Mouse (Mus musculus): Measurements from ENCODE around the gene Rgs8.

The Rgs8 gene

DNA sequence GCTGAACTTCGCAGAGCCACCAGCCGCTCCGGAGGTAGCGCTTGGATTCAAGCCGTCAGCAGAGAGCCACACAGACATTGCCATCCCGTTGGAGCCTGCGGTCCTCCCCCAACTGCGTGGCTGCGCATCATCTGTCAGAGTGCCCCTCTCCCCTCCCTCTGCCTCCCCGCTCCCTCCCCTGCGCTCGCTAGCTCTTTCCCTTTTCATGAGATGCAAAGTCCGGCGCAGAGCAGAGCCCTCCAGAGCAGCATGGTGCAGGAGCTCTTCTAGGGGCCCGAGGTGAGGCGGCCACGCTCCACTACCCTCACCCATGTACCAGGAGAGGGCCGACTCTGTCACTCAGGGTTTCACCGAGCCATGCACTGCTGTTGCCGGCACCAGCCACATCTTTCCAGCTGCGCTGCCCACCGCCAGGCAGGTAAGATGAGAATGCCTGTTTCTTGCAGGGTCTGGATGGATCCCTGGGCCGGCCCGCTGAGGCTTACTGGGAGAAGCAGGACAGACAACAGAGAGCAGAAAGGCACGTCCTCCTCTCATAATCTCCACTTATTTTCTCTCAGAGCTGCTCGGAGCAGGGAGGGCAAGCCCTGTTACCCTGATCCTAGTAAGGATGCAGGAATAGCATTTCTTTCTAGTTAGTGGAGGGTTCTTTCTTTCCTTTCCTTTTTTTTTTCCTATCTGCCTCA lies at the start of gene Rgs8:
Rgs8 (plus strand) TSS at position 88 of the 686 bp plus-strand sequence.
- no peak for DNase-seq (ENCODE audit: low read depth, low spot score)

DNA sequence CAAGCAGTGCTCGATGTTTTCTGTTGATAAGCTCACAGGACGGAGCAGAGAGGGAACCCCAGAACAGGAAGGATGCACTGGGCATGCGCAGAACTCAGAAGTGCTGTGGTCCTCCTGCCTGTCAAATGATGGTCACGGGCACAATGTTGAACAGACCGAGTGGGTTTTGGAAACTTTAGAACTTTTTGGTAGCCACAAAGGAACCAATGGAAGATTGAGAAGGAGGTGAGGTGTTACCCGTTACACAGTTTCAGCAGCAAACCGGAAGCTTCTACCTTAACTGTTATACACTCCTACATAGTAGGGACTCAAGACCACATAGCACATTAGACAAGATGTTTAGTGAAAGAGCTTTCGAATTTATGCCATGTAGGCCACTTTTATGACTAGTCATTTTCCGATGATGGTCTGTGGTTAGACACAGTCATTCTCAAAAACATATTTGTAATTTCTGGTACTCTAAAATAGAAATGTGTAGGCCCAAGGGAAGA lies 35.4 kb upstream of the Rgs8 start:
- no peak for DNase-seq (ENCODE audit: low read depth, low spot score)

DNA sequence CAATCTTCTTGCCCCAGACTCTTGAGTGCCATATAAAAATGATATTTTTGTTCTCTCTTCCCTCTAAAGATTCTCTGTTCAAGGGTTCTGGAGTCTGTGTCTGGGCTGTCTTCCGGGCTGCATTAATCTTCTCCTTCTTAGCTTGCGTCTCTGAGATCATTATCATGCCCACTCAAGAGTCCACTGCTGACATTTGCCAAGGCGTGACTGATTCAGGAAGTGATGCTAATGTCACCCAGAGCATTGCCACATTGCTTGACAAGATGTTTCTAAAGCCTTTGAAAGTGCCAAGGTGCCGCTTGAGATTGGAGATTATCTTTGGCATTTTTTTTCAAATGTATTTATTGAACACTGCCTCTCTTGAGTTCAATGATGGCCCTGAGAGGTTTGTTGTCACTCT lies 29.8 kb upstream of the Rgs8 start:
- no peak for DNase-seq (ENCODE audit: low read depth, low spot score)

DNA sequence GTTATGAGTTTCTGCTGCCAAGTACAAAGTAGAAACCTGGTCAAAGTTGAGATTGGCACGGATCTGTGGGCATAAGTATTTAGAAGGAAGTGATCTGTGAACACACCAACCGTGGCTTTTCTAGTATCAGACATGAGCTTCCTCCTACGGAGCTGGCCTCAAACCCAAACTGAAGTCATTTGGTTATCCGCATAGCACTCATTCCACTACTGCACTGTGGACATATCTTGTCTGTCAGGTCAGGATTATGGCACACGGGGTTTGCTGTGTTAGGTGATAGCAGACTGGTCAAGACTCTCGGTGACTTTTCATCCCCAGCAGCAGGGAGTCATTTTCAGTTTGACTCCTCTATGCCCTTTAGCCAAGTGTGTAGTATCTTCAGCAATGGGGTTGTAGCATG lies 20.1 kb upstream of the Rgs8 start:
- no peak for DNase-seq (ENCODE audit: low read depth, low spot score)

DNA sequence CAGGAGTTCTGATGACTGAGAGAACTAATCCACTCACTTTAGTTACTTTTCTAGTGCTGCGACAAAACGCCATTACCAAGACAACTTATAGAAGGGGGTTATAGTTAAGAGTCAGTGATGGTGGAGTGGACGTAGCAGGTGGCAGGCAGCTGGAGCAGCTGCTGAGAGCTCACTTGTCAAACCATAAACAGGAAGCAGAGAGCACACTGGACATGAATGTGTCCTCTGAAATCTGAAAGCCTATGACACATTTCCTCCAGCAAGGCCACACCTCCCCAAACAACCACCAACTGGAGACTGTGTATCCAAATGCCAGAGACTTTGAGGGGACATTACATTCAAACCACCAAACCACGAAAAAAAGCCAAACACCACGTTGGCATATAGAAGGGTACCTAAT lies 17.8 kb upstream of the Rgs8 start:
- no peak for DNase-seq (ENCODE audit: low read depth, low spot score)

DNA sequence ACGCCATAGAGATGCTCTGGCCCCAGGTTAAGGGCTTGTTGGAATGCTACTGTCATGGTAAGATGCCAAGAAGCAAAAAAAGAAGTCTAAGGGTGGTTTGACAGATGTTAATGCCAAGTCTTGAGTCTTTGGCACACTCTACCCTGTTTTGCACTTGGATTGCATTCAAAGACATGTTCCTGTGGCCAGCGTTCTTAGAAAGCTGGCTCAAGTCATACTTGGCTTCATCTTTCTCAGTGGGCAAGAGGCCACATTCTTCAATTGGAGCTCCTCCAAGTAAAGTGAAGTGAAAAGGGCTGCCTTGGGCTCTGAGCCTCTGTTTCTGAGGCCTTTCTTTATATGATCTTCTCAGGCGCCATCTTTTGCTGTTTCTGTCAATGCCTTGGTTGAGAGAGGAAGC lies 17.3 kb upstream of the Rgs8 start:
- no peak for DNase-seq (ENCODE audit: low read depth, low spot score)

DNA sequence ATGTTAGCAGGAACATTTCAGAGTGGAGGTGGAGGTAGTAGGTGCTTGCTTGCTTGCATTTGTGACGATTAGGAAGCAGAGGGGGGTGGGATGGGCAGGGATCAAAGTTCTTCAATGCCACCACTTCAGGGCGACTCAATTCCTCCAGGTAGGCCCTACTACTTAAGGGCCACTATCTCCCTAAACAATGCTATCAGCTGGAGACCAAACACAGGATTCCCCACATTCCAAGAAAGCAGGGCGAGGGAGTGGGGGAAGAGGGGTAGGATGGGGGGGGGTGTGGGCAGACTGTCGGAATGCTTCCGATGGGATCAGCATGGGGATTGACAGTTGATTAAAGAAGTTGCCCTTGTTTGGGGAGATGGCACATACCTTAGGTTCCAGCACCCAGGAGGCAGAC lies 16.0 kb upstream of the Rgs8 start:
- DNase-seq (ENCODE audit: low read depth, low spot score): no peak

DNA sequence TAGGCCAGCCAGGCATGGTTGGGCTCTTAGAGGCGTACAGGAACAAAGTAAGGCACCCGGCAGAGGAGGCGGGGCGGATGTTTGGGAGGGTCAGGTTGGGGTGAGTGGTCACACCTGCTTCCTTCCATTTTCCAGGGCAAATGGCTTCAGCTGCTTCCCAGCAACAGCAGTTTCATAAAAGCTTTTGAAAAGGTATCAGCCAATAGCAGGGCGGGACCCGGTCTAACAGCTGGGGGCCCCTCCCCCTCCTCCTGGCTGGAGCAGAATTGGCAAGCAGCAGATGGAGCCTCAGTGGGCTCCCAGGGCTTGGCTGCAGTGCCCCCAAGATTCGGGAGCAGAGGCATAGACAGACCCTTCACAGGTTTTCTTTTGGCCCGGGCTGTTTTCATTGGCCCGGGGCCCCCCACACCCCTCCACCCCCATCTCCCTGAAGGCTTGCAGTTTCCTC lies 11.3 kb upstream of the Rgs8 start:
- peak; percentile 72 for DNase-seq (ENCODE audit: low read depth, low spot score)

DNA sequence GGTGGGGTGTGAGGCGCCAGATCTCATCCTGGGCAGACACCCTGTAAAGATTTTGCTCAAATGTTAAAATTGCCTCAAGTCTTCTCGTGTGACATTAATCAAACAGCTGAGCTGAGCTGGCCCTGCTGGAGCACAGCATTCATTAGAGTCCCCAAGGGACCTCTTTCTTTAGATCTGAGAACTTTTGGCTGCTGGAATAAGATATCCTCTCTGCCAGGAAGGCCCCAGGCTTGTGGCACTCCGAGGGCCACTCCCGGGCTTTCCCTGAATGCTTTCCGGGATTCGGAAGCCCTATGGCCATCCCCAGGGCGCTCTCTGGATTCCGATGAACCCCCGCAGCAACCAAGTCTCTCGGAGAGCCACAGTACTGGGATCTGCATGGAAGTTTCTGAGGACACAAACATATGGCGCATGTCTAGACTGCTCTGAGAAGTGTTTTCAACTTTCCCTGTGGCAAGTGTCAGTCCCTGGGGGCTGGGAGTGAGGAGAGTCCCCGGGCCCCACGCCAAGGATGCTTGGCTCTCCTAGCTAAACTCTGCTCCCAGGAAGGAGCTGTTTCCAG lies 10.8 kb upstream of the Rgs8 start:
- DNase-seq (ENCODE audit: low read depth, low spot score): no peak

DNA sequence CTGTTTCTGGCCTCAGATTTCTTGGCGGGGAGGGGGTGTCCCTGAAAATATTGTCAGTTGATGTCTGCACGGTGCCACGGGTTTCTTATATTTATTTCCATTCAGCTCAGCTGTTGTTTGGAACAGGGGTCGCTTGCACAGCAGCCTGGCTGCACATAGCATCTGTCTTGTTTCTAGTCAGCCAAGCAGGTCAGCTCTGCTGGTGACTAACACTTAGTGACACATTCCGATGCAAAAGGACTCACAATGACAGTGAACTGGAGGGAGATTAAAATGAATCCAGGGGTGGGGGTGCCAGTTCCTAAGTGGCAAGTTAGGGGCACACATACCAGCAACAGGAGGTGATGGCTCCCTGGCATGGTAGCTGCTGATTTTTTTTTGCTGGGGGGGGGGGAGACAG lies 849 bp downstream of the Rgs8 start:
- no peak for DNase-seq (ENCODE audit: low read depth, low spot score)

DNA sequence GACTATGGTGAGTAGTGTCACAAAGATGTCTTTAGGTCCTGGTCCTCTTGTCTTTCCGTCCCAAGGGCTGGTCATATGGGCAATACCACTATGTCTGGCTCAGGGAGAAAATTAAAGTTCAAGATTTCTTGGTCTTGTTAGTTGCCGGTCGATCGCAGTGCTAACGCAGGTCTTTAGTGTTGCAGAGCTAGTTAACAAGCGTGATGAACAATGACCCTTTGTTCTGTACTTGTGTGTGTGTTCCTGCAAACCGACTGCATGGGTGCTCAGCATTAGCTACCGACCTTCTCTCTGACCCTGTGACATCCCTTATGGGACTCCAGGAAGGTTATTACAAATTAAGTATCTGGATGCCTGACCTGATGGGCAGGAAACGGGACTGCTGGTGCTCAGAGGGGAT lies 6.8 kb downstream of the Rgs8 start:
- no peak for DNase-seq (ENCODE audit: low read depth, low spot score)

DNA sequence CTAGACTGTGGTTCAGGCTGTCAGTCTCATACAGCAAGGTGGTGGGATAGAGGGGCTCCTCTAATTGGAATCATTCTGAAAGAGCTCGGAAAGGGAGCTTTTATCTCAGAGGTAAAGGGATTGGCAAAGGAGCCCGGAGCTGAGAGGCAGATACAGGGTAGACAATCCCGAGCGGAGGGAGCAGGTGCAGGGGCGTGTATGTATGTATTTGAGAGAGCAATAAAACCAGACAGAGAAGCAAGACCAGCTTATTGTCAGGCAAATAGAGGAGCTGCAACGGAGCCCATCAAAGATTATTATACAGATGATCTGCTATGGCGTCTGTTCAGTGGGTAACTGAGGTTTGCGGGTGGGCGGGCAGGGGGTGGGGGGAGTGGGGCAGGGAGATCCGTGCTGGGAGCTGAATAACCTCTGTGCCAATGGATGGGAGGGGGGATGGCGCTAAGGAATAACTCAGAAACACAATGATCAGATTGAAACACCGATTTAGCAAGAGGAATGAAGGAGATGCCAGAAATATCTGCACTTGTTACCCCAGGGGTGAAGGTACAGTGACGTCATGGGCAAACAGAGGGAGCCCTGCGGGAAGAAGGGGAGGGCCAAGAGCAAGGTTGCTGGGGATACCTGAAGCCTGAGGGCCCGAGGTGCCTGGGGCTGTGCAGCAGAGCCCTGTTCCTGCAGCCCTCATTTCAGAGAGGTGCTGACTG lies 8.3 kb downstream of the Rgs8 start:
- DNase-seq (ENCODE audit: low read depth, low spot score): no peak

DNA sequence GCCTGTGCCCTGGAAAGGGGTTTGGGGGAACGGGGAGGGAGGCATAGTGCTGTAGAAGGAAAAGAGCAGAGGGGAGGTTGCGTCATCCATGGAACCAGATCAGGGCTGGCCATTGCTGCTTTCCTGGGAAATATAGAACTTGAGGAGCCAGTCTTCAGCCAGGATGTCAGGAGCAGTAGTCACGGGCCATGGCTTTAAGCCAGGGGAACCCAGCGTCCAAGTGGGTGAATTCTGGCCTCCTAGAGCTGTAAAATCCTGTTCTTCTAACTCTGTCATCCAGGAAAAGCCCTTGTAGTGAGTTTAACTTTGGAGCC lies 8.8 kb downstream of the Rgs8 start:
- no peak for DNase-seq (ENCODE audit: low read depth, low spot score)

DNA sequence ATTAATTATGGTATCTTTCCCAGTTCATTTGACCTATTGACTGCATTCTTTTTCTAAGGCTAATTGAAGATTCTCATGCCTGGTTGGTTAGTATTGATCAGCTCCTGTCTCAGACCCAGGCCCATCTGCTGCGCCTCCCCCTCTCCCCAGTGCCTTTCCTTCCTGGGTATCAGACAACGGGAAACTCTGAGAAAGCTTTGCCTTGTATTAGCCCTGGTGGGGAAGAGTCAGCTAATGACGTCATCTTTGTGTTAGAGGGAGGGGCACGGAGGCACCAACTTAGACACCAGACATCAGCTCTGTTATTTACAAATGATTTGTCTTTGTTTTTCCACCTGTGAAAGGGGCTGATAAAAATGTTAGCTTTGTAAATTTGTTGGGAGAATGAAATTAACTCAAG lies 9.5 kb downstream of the Rgs8 start:
- DNase-seq (ENCODE audit: low read depth, low spot score): no peak

DNA sequence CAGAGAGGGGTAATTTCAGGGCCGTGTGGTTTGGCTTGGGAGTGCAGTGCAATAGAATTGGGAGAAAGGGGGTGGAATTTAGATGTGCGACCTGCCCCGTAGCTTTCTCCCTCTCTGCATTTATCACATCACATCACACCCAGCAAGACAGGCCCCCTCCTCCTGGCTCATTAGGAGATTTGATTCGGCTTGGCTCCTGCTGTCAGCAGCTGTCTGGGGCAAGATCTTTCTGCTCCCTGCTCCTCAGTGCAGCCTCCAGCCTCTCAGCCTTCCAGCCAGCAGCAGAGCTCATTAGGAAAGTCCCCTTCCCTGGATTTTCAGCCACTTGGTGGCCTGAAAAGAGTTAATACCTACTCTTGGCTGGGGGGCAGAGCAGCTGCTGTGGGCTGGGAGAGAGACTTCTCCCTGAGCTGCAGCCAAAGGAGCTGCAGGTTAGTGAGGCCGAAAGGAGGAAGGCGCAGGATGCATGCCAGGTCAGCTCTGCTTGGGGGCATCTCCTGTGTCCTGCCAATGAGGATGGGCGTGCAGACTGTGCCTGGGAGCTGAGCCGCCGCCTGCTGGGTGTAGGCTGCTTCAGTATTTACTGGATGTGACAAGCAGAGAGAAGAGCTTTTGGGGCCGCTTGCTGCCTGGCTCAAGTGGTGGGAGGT lies 12.4 kb downstream of the Rgs8 start:
- no peak for DNase-seq (ENCODE audit: low read depth, low spot score)

DNA sequence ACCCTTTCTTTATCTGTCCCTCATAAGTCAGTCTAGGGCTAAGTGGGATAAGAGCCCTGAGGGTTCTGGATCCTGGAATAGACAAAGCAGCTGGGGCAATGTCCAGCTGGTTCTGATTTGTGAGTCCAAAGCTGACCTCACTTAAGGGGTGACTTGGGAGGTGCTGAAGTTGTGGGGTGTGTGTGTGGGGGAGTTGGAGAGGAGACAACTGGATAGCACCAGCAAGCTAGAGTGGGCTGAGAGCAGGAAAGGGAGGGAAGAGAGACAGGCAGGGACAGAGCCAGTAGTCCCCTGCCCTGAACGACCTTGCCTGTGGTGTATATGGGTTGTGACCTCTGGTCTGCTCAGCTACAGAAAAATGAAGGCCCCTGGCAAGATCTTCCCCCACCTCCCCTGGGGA lies 13.4 kb downstream of the Rgs8 start:
- DNase-seq (ENCODE audit: low read depth, low spot score): no peak

DNA sequence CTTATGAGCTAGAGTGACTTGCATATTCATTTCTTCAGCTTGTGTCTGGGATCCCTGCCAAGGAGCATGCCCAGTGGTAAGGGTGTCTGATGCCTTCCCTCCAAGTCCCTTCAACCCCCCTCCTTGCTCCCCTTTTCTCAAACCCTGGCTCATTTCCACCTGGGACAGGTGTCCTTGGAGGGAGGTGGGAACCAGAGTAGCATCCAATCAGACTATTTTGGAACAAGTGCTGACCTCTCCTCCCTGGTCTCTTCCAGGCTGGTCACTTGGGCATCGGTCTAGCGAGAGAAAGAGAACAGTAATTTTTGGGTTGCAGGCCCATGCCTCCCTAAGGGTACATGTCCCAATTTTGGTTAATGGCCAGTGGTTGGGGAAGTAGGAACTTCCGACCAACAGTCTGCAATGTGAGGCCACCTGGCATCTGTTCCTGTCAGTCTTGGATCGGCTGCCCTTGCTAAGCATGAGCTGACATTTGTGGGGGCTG lies 14.5 kb downstream of the Rgs8 start:
- no peak for DNase-seq (ENCODE audit: low read depth, low spot score)

DNA sequence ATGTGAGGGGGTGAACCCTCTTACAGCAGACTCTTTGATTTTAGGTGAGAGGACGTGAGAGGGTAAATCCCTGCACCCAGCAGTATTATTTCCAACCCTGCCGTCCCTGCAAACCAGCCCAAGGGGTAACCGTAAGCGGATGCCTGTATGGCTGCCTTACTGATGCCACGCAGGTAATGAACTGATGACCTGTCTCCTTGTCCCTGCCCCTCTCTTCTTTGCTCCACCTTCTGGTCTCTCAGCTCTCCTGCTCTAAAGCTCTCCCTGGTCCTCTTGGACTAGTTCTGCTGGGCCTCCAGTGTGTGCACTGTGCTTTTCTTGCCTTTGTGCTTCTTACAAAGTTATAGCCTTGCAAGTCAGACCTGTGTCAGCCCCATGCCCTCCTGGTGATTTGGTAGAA lies 15.0 kb downstream of the Rgs8 start:
- DNase-seq (ENCODE audit: low read depth, low spot score): no peak

DNA sequence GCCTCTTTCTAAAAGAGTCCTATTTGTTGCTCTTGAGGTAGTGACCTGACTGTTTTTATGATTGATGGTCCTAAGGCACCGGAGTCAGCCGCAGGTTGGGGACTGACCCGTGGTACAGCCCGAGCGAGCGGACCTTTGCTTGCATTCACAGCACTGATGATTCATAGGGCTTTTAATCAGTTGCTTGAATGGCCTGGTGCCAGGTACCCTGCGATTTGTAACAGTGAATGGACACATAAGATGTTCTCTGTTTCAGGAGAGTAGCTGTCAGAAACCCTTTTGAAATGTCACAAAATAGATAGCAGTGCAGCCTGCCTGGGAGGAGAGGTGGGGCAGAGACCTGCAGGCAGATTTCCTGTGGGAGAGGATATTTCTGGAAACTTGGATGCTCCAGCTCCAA lies 16.3 kb downstream of the Rgs8 start:
- DNase-seq (ENCODE audit: low read depth, low spot score): no peak

DNA sequence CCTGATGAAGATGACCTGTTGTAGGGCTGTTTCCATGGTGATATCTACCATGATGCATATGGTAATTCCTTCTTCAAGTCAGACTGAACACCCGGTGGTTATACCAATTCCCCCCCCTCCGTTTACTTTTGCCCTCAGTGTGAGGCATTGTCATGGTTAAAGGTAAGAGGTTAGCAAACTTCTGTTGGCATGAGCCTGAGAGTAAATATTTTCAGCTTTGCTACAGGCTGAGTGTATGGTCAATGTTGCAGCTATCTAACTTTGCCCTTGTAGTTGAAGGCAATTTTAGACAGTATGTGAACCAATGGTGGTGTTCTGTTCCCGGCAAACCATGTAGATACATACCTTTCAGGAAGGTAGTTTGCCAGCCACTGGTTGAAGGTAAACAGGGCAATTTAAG lies 16.9 kb downstream of the Rgs8 start:
- no peak for DNase-seq (ENCODE audit: low read depth, low spot score)

DNA sequence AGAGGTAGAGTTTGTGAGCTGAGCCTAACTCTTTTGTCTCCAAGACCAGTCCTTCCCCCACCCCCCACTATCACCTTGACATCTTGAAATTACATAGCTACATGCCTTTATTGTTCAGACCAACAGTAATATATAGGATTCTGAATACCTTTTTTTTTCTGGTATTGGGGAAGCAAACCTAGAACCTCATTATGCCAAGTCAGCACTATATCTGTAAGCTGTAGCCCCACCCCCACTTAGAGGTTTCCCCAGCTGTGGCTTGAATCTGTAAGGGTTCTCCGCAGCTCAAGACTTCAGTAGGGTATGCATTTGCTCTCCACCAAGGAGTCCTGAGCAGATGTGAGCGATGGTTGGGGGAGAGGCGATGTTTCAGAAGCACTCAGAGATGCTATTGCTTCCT lies 18.5 kb downstream of the Rgs8 start:
- no peak for DNase-seq (ENCODE audit: low read depth, low spot score)

DNA sequence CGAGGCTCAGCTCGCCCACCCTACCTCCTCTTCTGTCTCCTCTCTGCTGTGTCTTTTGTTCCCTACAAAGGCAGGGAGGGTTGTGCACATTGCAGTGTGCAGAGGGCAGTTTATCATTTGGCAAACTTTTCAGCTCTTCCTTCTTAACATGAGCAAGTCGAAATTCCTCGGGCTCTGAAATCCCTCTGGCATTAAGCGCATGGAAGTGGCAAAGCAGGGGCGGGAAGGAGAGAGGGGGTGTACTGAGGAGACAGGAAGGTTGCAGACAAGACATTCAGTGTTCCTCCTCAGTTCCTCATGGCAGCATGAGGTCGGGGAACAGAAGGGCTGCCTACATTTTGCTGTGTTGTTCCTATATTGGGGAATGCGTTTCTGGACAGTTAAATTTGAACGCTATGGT lies 19.9 kb downstream of the Rgs8 start:
- DNase-seq (ENCODE audit: low read depth, low spot score): no peak

DNA sequence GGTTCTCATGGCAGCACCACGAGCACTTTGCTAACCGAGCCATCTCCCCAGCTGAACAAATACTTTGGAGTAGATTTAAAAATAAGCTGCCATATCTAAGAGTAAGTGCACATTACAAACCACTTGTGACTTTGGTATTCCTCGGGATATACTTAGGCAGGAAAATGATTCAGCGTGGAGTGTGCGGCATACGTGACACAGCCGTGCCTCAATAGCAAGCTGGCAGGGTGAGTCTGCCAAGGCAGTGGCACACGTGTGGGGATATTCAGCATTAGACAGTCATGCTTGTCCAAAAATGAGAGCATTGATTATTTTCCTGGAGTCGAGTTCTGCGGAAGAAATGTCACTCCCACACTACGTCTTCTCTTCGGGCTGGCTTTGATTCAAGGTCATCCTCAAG lies 21.1 kb downstream of the Rgs8 start:
- DNase-seq (ENCODE audit: low read depth, low spot score): no peak
